In the genomic region with DNA sequence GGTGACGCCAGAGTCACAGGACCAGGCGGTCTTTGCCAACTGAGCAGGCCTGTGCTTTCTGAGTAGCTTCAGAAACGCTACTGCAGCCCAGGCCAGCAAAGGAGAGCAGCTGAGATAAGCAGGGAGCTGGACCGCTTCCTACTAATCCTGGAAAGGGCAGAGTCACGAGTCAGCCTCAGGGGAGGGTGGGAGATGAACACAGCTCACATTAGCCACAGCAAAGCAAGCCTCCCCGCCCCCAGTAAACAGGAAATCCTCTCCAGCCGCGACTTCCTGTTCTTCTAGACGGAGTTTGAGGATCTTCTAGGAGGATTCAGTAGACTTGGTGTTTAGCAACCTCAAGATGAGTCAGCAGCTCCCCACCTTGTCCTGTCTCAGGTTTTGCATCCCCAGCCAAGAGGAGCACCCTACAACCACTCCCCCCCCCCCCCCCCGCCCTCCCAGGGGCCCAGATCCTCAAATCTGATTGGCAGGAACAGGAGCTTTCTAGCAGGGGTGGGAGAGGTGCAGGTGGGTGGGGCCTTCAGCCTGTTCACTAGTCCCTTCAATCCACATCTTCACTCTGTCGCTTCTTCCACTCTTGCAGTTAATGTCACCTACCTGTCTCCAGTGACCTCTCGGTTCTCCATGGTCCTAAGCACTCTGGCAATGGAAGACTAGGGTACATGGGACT, we compare ENCODE assay signal across 7 mouse cellular contexts. TPM values are rescaled to one million over a fixed set of nuclear protein-coding genes. Genes with fewer than 3 reads are reported as not detected.
DNase-seq lines count a peak whose midpoint lies in the region; ATAC-seq and TF ChIP-seq lines count a peak whose summit lies in the region.

No protein-coding gene starts in this region.

- H3K36me3 ChIP-seq in intestine, embryonic 16.5 days (ENCODE audit: control insufficient read depth, insufficient read depth, low read length), result no peaks in the 10 kb centered on the region
- H3K36me3 ChIP-seq in liver, embryonic 16.5 days (ENCODE audit: control insufficient read depth, insufficient read depth), result no peaks in the 10 kb centered on the region

- 42% methylated on average over 12 of the region's 12 CpGs for WGBS in intestine, embryonic 16.5 days
- 9% methylated on average over 11 of the region's 12 CpGs for WGBS in liver, embryonic 16.5 days (ENCODE audit: insufficient replicate concordance)

- peak overlapping the region; percentile 58 for H3K27ac ChIP-seq in gastrocnemius, adult 2 months
- H3K27ac ChIP-seq in intestine, embryonic 16.5 days (ENCODE audit: low read length), result peak overlapping the region; percentile 49; the same call in 1 of the 2 replicates
- H3K27ac ChIP-seq in liver, embryonic 16.5 days (ENCODE audit: low read length), result peak overlapping the region; percentile 38; the same call in 1 of the 2 replicates

- ATAC-seq in intestine, embryonic 16.5 days, result peak; percentile 74
- peak; percentile 72 for ATAC-seq in liver, embryonic 16.5 days (ENCODE audit: low read depth)

- no peaks in the 10 kb centered on the region for H3K9me3 ChIP-seq in intestine, embryonic 16.5 days (ENCODE audit: control insufficient read depth, low read length)
- H3K9me3 ChIP-seq in liver, embryonic 16.5 days (replicated peaks; ENCODE audit: control insufficient read depth, low read length), result no peaks in the 10 kb centered on the region

- no peak overlapping the region for H3K4me2 ChIP-seq in intestine, embryonic 16.5 days (ENCODE audit: low read depth, low read length)
- 0 out of 2 replicates have a peak overlapping the region, but pooled peaks have one; percentile 1 for H3K4me2 ChIP-seq in liver, embryonic 16.5 days (ENCODE audit: low read depth, low read length)

- no peak overlapping the region for H3K4me3 ChIP-seq in gastrocnemius, adult 2 months
- no peak overlapping the region for H3K4me3 ChIP-seq in intestine, embryonic 16.5 days (ENCODE audit: low read length)
- no peak overlapping the region for H3K4me3 ChIP-seq in liver, embryonic 16.5 days (ENCODE audit: low read depth, low read length)

- peak; percentile 24 for DNase-seq in retina, postnatal 1 day
- DNase-seq in retina, embryonic 14.5 days (ENCODE audit: low spot score), result no peak
- peak; percentile 83 for DNase-seq in ZHBTc4 (ENCODE audit: low read depth, low spot score)
- DNase-seq in gastrocnemius, adult 2 months, result peak; percentile 78
- DNase-seq in spleen, postnatal 10 days (ENCODE audit: low spot score in 2 of 2), result peak; percentile 18 to 53

- H3K4me1 ChIP-seq in intestine, embryonic 16.5 days (ENCODE audit: control insufficient read depth, insufficient read depth, low read length), result peaks cover 3% of the 10 kb centered on the region; the same call in 1 of the 2 replicates
- H3K4me1 ChIP-seq in liver, embryonic 16.5 days (ENCODE audit: control insufficient read depth, low read depth, low read length), result peaks cover 4% of the 10 kb centered on the region

- TF ChIP-seq CTCF in gastrocnemius, adult 2 months (IDR thresholded peaks at IDR 0.05), result no peak

- no peaks in the 10 kb centered on the region for H3K27me3 ChIP-seq in intestine, embryonic 16.5 days (replicated peaks; ENCODE audit: control insufficient read depth, insufficient read depth, low read length)
- H3K27me3 ChIP-seq in liver, embryonic 16.5 days (ENCODE audit: control insufficient read depth, insufficient read depth, low read depth, low read length), result no peaks in the 10 kb centered on the region

- intact Hi-C loops in gastrocnemius, adult 2 months (cut with DNase I), result no loop called here

- peak overlapping the region; percentile 0; the same call in 1 of the 2 replicates for H3K9ac ChIP-seq in intestine, embryonic 16.5 days (ENCODE audit: low read depth, low read length)
- H3K9ac ChIP-seq in liver, embryonic 16.5 days (ENCODE audit: low read depth, low read length), result no peak overlapping the region

RNA-seq across cellular contexts. Expression of a gene that starts 21.7 kb away (rescaled TPM):
- 100 to 1,000 TPM in 1 of 2 experiments, 10 to 100 TPM in 1; 33.5 to 115 TPM for total RNA-seq in gastrocnemius, adult 2 months (2021)
- polyA plus RNA-seq in intestine, embryonic 16.5 days (2015; fragmentation: Nextera tagmentation; extraction: Ambion mirVana), result 24.1 and 24.6 TPM in 2 replicates
- polyA plus RNA-seq in liver, embryonic 16.5 days (2015; fragmentation: Nextera tagmentation; extraction: Ambion mirVana), result 6.1 and 7.1 TPM in 2 replicates
